Mouse (Mus musculus): ENCODE measurements around the gene Cltrn.

The Cltrn gene

GRCm38 (mm10) chrX:164139032-164139431 lies 50.4 kb downstream of the Cltrn start, which contains the start of gene Ace2:
Gene Ace2 (plus strand): TSS chrX:164139332.
- DNase-seq (ENCODE audit: low read depth, low spot score): no peak

- no peak for DNase-seq (ENCODE audit: low read depth, low spot score)
Measured at GRCm38 (mm10) chrX:164145463-164146250, 57.0 kb downstream of the Cltrn start.

- DNase-seq (ENCODE audit: low read depth, low spot score): no peak
Measured at GRCm38 (mm10) chrX:164152703-164153102, 64.1 kb downstream of the Cltrn start.

GRCm38 (mm10) chrX:164153606-164154005 lies 65.0 kb downstream of the Cltrn start:
- no peak for DNase-seq (ENCODE audit: low read depth, low spot score)

GRCm38 (mm10) chrX:164154594-164154993 lies 66.0 kb downstream of the Cltrn start:
- no peak for DNase-seq (ENCODE audit: low read depth, low spot score)

- no peak for DNase-seq (ENCODE audit: low read depth, low spot score)
Measured at GRCm38 (mm10) chrX:164164681-164165080, 76.1 kb downstream of the Cltrn start.
